Comparison of ENCODE assay signal across 8 mouse cellular contexts in the genomic region with DNA sequence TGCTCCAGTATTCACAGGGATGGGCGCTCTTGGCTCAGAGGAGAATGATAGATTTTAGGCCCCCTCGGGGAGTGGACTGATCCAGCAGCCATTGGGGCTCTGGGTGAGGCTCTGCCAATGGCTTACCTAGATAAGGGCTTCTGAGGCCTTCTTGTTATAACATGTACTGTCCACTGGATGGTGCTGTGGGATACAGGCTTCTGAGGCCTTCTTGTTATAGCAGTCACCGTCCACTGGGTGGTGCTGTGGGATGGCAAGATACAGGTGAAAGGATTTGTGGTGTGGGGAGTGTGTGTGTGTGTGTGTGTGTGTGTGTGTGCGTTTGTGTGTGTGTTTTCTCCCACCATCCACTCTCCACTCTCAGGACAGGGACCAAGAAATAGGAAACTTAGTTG.
DNase-seq lines count a peak whose midpoint lies in the region; TF ChIP-seq lines count a peak whose summit lies in the region.

No protein-coding gene starts in this region.

- H3K36me3 ChIP-seq in liver, adult 2 months (ENCODE audit: control insufficient read depth, insufficient read depth, low read length) = no peaks in the 10 kb centered on the region

- no peaks in the 10 kb centered on the region for H3K79me2 ChIP-seq in liver, adult 2 months (ENCODE audit: control insufficient read depth, insufficient read depth, low read length)

- WGBS in liver, adult 2 months = 5% methylated on average over 4 of the region's 4 CpGs

- H3K27me3 ChIP-seq in liver, adult 2 months (ENCODE audit: control insufficient read depth, insufficient read depth, low read length) = no peaks in the 10 kb centered on the region

- TF ChIP-seq POLR2A in liver, adult 2 months (IDR thresholded peaks at IDR 0.05; ENCODE audit: extremely low read depth, insufficient read depth, low read length) = no peak

- no peak overlapping the region for H3K4me3 ChIP-seq in liver, adult 2 months (ENCODE audit: insufficient read depth, low read depth, low read length)

- peak; percentile 89 for TF ChIP-seq CTCF in liver, adult 2 months (IDR thresholded peaks at IDR 0.05; ENCODE audit: low read depth, low read length)

- peak overlapping the region; percentile 26; the same call in 1 of the 2 replicates for H3K27ac ChIP-seq in liver, adult 2 months (replicated peaks; ENCODE audit: insufficient read depth, low read depth, low read length)

- H3K9ac ChIP-seq in liver, adult 2 months (ENCODE audit: low read depth, low read length) = no peak overlapping the region

- DNase-seq in 3T3-L1 (ENCODE audit: low read depth, low spot score) = peak; percentile 93
- DNase-seq in adrenal gland, adult 8-10 months = peak; percentile 81
- peak; percentile 88 for DNase-seq in embryo, embryonic 9.5 days (ENCODE audit: extremely low spot score)
- DNase-seq in heart, adult 18-20 months = peak; percentile 85 to 93
- DNase-seq in kidney, adult 8-10 months = peak; percentile 83 to 86
- DNase-seq in liver, adult 2 months (ENCODE audit: extremely low read depth, low read depth, low spot score) = peak; percentile 84
- DNase-seq in naive thymus-derived CD4-positive, alpha-beta T cell, adult 2 months (ENCODE audit: low read depth) = peak; percentile 97
- peak; percentile 78 to 91 for DNase-seq in spleen, postnatal 4 days (ENCODE audit: low spot score in 2 of 2)

- H3K4me1 ChIP-seq in liver, adult 2 months (ENCODE audit: control insufficient read depth, insufficient read depth, low read length) = peaks cover 26% of the 10 kb centered on the region
